Mouse (Mus musculus): Measurements from ENCODE around the gene Hnrnpa3.
A peak's percentile ranks its signal among the peaks of the same experiment; 100 is the strongest.
"Not testable (repeated sequence)": the region's sequence is repeated elsewhere in the genome, so short reads cannot be mapped to it uniquely, and the experiment has no call there.

Hnrnpa3 gene

GRCm38 (mm10) chr2:75658727-75659628 lies at the start of gene Hnrnpa3:
TSS of gene Hnrnpa3 (plus strand) at chr2:75659261.
- DNase-seq (ENCODE audit: low read depth, low spot score), result peak; percentile 99

- no peak for DNase-seq (ENCODE audit: low read depth, low spot score)
Observed at GRCm38 (mm10) chr2:75609971-75610370, 49.1 kb upstream of the Hnrnpa3 start.

- DNase-seq (ENCODE audit: low read depth, low spot score), result not testable (repeated sequence)
Observed at GRCm38 (mm10) chr2:75610602-75611001, 48.5 kb upstream of the Hnrnpa3 start.

GRCm38 (mm10) chr2:75611041-75611805 lies 47.8 kb upstream of the Hnrnpa3 start:
- DNase-seq (ENCODE audit: low read depth, low spot score), result no peak

- DNase-seq (ENCODE audit: low read depth, low spot score), result no peak
Observed at GRCm38 (mm10) chr2:75612006-75612405, 47.1 kb upstream of the Hnrnpa3 start.

GRCm38 (mm10) chr2:75612981-75613567 lies 46.0 kb upstream of the Hnrnpa3 start:
- no peak for DNase-seq (ENCODE audit: low read depth, low spot score)

- DNase-seq (ENCODE audit: low read depth, low spot score), result no peak
Observed at GRCm38 (mm10) chr2:75614577-75614976, 44.5 kb upstream of the Hnrnpa3 start.

GRCm38 (mm10) chr2:75616911-75617310 lies 42.1 kb upstream of the Hnrnpa3 start:
- no peak for DNase-seq (ENCODE audit: low read depth, low spot score)

GRCm38 (mm10) chr2:75618712-75619111 lies 40.3 kb upstream of the Hnrnpa3 start:
- no peak for DNase-seq (ENCODE audit: low read depth, low spot score)

- no peak for DNase-seq (ENCODE audit: low read depth, low spot score)
Observed at GRCm38 (mm10) chr2:75621873-75622654, 37.0 kb upstream of the Hnrnpa3 start.

GRCm38 (mm10) chr2:75625086-75625485 lies 34.0 kb upstream of the Hnrnpa3 start:
- DNase-seq (ENCODE audit: low read depth, low spot score), result no peak

- no peak for DNase-seq (ENCODE audit: low read depth, low spot score)
Observed at GRCm38 (mm10) chr2:75626597-75627440, 32.2 kb upstream of the Hnrnpa3 start.

- DNase-seq (ENCODE audit: low read depth, low spot score), result no peak
Observed at GRCm38 (mm10) chr2:75628487-75628886, 30.6 kb upstream of the Hnrnpa3 start.

GRCm38 (mm10) chr2:75631421-75631820 lies 27.6 kb upstream of the Hnrnpa3 start:
- no peak for DNase-seq (ENCODE audit: low read depth, low spot score)

- DNase-seq (ENCODE audit: low read depth, low spot score), result no peak
Observed at GRCm38 (mm10) chr2:75632043-75632442, 27.0 kb upstream of the Hnrnpa3 start.

- no peak for DNase-seq (ENCODE audit: low read depth, low spot score)
Observed at GRCm38 (mm10) chr2:75632721-75633181, 26.3 kb upstream of the Hnrnpa3 start.

- DNase-seq (ENCODE audit: low read depth, low spot score), result no peak
Observed at GRCm38 (mm10) chr2:75633381-75633780, 25.7 kb upstream of the Hnrnpa3 start.

- DNase-seq (ENCODE audit: low read depth, low spot score), result no peak
Observed at GRCm38 (mm10) chr2:75633784-75634183, 25.3 kb upstream of the Hnrnpa3 start.

- not testable (repeated sequence) for DNase-seq (ENCODE audit: low read depth, low spot score)
Observed at GRCm38 (mm10) chr2:75634431-75634830, 24.6 kb upstream of the Hnrnpa3 start.

Data from skeletal muscle tissue, adult 2 months (tissue).